Mouse (Mus musculus): ENCODE measurements around the gene Fto. TPM values are rescaled to one million over a fixed set of nuclear protein-coding genes. Genes with fewer than 3 reads are reported as not detected.

Fto gene
- total RNA-seq, 1 experiment: 16.8 TPM

DNA sequence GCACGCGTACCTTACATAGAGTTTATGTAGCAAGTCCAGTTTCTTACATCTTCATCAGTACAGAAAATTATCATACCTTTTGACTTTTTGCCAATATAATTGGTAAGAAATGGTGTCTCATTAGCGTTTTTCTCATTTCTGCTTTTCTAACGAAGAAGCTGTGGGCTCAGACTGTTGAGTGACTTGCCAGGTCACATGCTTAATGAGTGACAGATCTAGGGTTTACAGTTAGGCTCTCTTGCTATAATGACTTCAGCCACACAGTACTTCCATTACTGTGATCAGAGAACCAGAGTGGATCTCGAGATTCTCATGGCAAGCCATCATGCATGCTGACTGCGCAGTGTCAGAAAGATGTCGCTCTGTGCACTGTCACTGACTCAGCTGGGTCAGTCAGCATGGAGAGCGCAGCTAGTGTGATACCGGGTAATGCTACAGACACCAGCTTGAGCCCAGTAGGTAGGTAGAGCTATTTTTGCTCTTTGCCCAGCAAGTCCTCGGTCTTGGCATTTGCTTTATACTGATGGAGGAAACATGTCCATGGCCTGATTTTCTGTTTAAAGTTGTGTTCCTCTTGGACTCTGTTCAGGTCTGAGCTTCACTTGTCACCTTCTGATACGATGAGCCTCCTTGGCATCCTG, 188.8 kb downstream of the Fto start:
- in situ Hi-C loops (cut with MboI; ENCODE audit: low sequenced_read_pairs in 2 of 2, unreplicated experiment in 2 of 2): no loop called here
- Histone ChIP-seq H3K36me3 (ENCODE audit: control insufficient read depth, insufficient read depth, low read length, poor library complexity, severe bottlenecking) (no peaks in the 10 kb centered on the region), H3K27ac (ENCODE audit: insufficient read depth, low read depth, low read length, poor library complexity, severe bottlenecking) (no peak overlapping the region), H3K4me1 (ENCODE audit: control insufficient read depth in 2 of 2, insufficient read depth in 2 of 2, low read length in 2 of 2, poor library complexity in 1 of 2) (peaks cover 4 to 12% of the 10 kb centered on the region in 2 experiments), H3K9ac (ENCODE audit: insufficient read depth, low read depth, low read length, poor library complexity, severe bottlenecking) (no peak overlapping the region), H3K4me3 (ENCODE audit: insufficient read depth in 1 of 2, low read depth in 1 of 2, low read length in 2 of 2, poor library complexity in 1 of 2, severe bottlenecking in 1 of 2) (no peak overlapping the region), H3K9me3 (ENCODE audit: control insufficient read depth, insufficient read depth, low read depth, low read length) (no peaks in the 10 kb centered on the region)
- no peak for DNase-seq (ENCODE audit: low read depth, low spot score)
- TF ChIP-seq CHD2 (IDR thresholded peaks at IDR 0.05; ENCODE audit: low read depth, low read length) (no peak), HCFC1 (IDR thresholded peaks at IDR 0.05; ENCODE audit: borderline replicate concordance, insufficient read depth, low read length) (no peak), ZC3H11A (IDR thresholded peaks at IDR 0.05; ENCODE audit: borderline replicate concordance, low read depth, low read length) (no peak), ZNF384 (IDR thresholded peaks at IDR 0.05; ENCODE audit: low read depth, low read length) (no peak), MAFK (IDR thresholded peaks at IDR 0.05; ENCODE audit: insufficient read depth, low read depth, low read length) (no peak)

GRCm38 (mm10) chr8:91502791-91503190, 189.5 kb downstream of the Fto start:
- Histone ChIP-seq H3K9ac (ENCODE audit: insufficient read depth, low read depth, low read length, poor library complexity, severe bottlenecking) (no peak overlapping the region), H3K27ac (ENCODE audit: insufficient read depth, low read depth, low read length, poor library complexity, severe bottlenecking) (no peak overlapping the region), H3K36me3 (ENCODE audit: control insufficient read depth, insufficient read depth, low read length, poor library complexity, severe bottlenecking) (no peaks in the 10 kb centered on the region), H3K9me3 (ENCODE audit: control insufficient read depth, insufficient read depth, low read depth, low read length) (no peaks in the 10 kb centered on the region), H3K4me1 (ENCODE audit: control insufficient read depth in 2 of 2, insufficient read depth in 2 of 2, low read length in 2 of 2, poor library complexity in 1 of 2) (peaks cover 4 to 15% of the 10 kb centered on the region in 2 experiments), H3K4me3 (ENCODE audit: insufficient read depth in 1 of 2, low read depth in 1 of 2, low read length in 2 of 2, poor library complexity in 1 of 2, severe bottlenecking in 1 of 2) (no peak overlapping the region)
- TF ChIP-seq CHD2 (IDR thresholded peaks at IDR 0.05; ENCODE audit: low read depth, low read length) (no peak), ZC3H11A (IDR thresholded peaks at IDR 0.05; ENCODE audit: borderline replicate concordance, low read depth, low read length) (no peak), MAFK (IDR thresholded peaks at IDR 0.05; ENCODE audit: insufficient read depth, low read depth, low read length) (no peak), HCFC1 (IDR thresholded peaks at IDR 0.05; ENCODE audit: borderline replicate concordance, insufficient read depth, low read length) (no peak), ZNF384 (IDR thresholded peaks at IDR 0.05; ENCODE audit: low read depth, low read length) (no peak)
- in situ Hi-C loops (cut with MboI; ENCODE audit: low sequenced_read_pairs in 2 of 2, unreplicated experiment in 2 of 2): no loop called here
- no peak for DNase-seq (ENCODE audit: low read depth, low spot score)

DNA sequence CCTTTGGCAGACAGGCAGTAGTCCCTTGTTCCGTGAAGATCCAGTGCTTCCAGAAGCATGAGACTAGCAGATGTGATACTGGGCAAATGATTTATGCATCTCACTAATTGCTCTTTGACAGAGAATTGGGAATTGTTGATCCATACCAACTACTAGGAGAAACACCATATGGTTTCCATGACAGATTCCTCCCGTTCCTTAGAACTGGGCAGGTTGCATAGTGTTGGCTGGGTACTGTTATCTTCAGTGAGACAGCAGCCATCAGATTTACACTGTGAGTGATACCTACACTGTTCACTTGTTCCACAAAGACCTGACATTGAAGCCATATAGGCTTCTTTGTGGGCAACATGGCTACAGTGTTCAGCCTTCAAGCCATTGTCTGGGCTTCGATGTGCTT, 191.0 kb downstream of the Fto start:
- peaks cover 13 to 15% of the 10 kb centered on the region in 2 experiments for H3K4me1 ChIP-seq (ENCODE audit: control insufficient read depth in 2 of 2, insufficient read depth in 2 of 2, low read length in 2 of 2, poor library complexity in 1 of 2)
- in situ Hi-C loops (cut with MboI; ENCODE audit: low sequenced_read_pairs in 2 of 2, unreplicated experiment in 2 of 2): no loop called here
- TF ChIP-seq ZNF384 (IDR thresholded peaks at IDR 0.05; ENCODE audit: low read depth, low read length): no peak
- TF ChIP-seq CHD2 (IDR thresholded peaks at IDR 0.05; ENCODE audit: low read depth, low read length): no peak
- TF ChIP-seq MAFK (IDR thresholded peaks at IDR 0.05; ENCODE audit: insufficient read depth, low read depth, low read length): no peak
- no peak for TF ChIP-seq HCFC1 (IDR thresholded peaks at IDR 0.05; ENCODE audit: borderline replicate concordance, insufficient read depth, low read length)
- TF ChIP-seq ZC3H11A (IDR thresholded peaks at IDR 0.05; ENCODE audit: borderline replicate concordance, low read depth, low read length): no peak
- no peak for DNase-seq (ENCODE audit: low read depth, low spot score)
- no peak overlapping the region for H3K9ac ChIP-seq (ENCODE audit: insufficient read depth, low read depth, low read length, poor library complexity, severe bottlenecking)
- no peak overlapping the region for H3K4me3 ChIP-seq (ENCODE audit: insufficient read depth in 1 of 2, low read depth in 1 of 2, low read length in 2 of 2, poor library complexity in 1 of 2, severe bottlenecking in 1 of 2)
- no peaks in the 10 kb centered on the region for H3K36me3 ChIP-seq (ENCODE audit: control insufficient read depth, insufficient read depth, low read length, poor library complexity, severe bottlenecking)
- no peaks in the 10 kb centered on the region for H3K9me3 ChIP-seq (ENCODE audit: control insufficient read depth, insufficient read depth, low read depth, low read length)
- no peak overlapping the region for H3K27ac ChIP-seq (ENCODE audit: insufficient read depth, low read depth, low read length, poor library complexity, severe bottlenecking)

DNA sequence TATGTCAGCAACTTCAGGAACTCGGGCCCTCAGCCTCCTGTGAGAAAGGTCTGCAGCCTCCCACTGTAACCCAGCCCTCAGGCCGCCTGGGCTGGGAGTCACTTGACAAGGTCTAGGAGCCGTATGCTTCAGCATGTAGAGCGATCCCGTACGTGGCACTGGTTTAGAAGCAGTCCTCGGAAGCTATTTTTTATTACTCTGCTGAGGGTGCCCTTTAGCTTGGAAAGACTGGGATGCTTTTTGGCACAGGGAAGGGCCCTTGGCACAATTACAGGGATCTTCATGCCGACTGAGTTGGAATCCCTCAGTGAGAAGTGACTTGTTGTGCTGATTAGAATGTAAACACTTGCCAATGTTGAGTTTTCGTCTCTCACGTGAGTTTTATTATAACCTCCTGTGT, 191.6 kb downstream of the Fto start:
- no peak overlapping the region for H3K4me3 ChIP-seq (ENCODE audit: insufficient read depth in 1 of 2, low read depth in 1 of 2, low read length in 2 of 2, poor library complexity in 1 of 2, severe bottlenecking in 1 of 2)
- no peak overlapping the region for H3K27ac ChIP-seq (ENCODE audit: insufficient read depth, low read depth, low read length, poor library complexity, severe bottlenecking)
- H3K4me1 ChIP-seq (ENCODE audit: control insufficient read depth in 2 of 2, insufficient read depth in 2 of 2, low read length in 2 of 2, poor library complexity in 1 of 2): peaks cover 15 to 17% of the 10 kb centered on the region in 2 experiments
- H3K9me3 ChIP-seq (ENCODE audit: control insufficient read depth, insufficient read depth, low read depth, low read length): no peaks in the 10 kb centered on the region
- in situ Hi-C loops (cut with MboI; ENCODE audit: low sequenced_read_pairs in 2 of 2, unreplicated experiment in 2 of 2): no loop called here
- H3K9ac ChIP-seq (ENCODE audit: insufficient read depth, low read depth, low read length, poor library complexity, severe bottlenecking): no peak overlapping the region; the same call in 1 of the 2 replicates
- no peaks in the 10 kb centered on the region for H3K36me3 ChIP-seq (ENCODE audit: control insufficient read depth, insufficient read depth, low read length, poor library complexity, severe bottlenecking)
- no peak for TF ChIP-seq CHD2 (IDR thresholded peaks at IDR 0.05; ENCODE audit: low read depth, low read length)
- TF ChIP-seq ZC3H11A (IDR thresholded peaks at IDR 0.05; ENCODE audit: borderline replicate concordance, low read depth, low read length): no peak
- TF ChIP-seq HCFC1 (IDR thresholded peaks at IDR 0.05; ENCODE audit: borderline replicate concordance, insufficient read depth, low read length): no peak
- no peak for TF ChIP-seq ZNF384 (IDR thresholded peaks at IDR 0.05; ENCODE audit: low read depth, low read length)
- no peak for TF ChIP-seq MAFK (IDR thresholded peaks at IDR 0.05; ENCODE audit: insufficient read depth, low read depth, low read length)
- no peak for DNase-seq (ENCODE audit: low read depth, low spot score)
